Mouse (Mus musculus) liver, embryonic 14.5 days (tissue): ENCODE results near the gene Vps9d1.
"Not testable (repeated sequence)": the region's sequence is repeated elsewhere in the genome, so short reads cannot be mapped to it uniquely, and the experiment has no call there.

Experiments used
- CTCF ChIP-seq: IDR thresholded peaks from 2 replicates; pipeline ENCODE4 v1.5.1; 2016; ENCODE audit warnings: antibody characterized with exemption, low read depth, control low read depth
- EP300 ChIP-seq: IDR thresholded peaks from 2 replicates; pipeline ENCODE4 v1.6.1; 2016; ENCODE audit warnings: antibody characterized with exemption, low read depth

GRCm38 (mm10) chr8:123230326-123230725 lies 23.8 kb downstream of the Vps9d1 start:
- TF ChIP-seq CTCF, EP300: not testable (repeated sequence)
